Mouse (Mus musculus): ENCODE data around the gene Mpo.

- TF ChIP-seq POLR2A (IDR thresholded peaks at IDR 0.05; ENCODE audit: insufficient read length, low read depth) (no peak), POLR2AphosphoS2 (IDR thresholded peaks at IDR 0.05; ENCODE audit: insufficient read length, low read depth) (no peak), REST (IDR thresholded peaks at IDR 0.05; ENCODE audit: insufficient read depth, insufficient read length) (no peak), TCF3 (IDR thresholded peaks at IDR 0.05; ENCODE audit: insufficient read length, low read depth) (no peak), CEBPB (IDR thresholded peaks at IDR 0.05; ENCODE audit: insufficient read depth, poor library complexity, severe bottlenecking) (no peak), MAX (IDR thresholded peaks at IDR 0.05; ENCODE audit: low read depth) (no peak), MYOG (IDR thresholded peaks at IDR 0.05; ENCODE audit: control insufficient read depth in 1 of 3, insufficient read depth in 1 of 3, insufficient read length in 2 of 3, low read depth in 2 of 3) (no peak), USF1 (IDR thresholded peaks at IDR 0.05; ENCODE audit: low read depth) (no peak), E2F4 (IDR thresholded peaks at IDR 0.05; ENCODE audit: insufficient read depth) (no peak), MYOD1 (IDR thresholded peaks at IDR 0.05; ENCODE audit: control insufficient read depth in 1 of 3, insufficient read length in 2 of 3, low read depth in 2 of 3) (no peak), TCF12 (IDR thresholded peaks at IDR 0.05; ENCODE audit: insufficient read depth, poor library complexity, severe bottlenecking) (no peak)
Observed at GRCm38 (mm10) chr11:87778100-87778765, 15.1 kb upstream of the Mpo start.

All from myocyte (in vitro differentiated cells).